29 mouse cellular contexts compared by ENCODE assay signal in the genomic region with DNA sequence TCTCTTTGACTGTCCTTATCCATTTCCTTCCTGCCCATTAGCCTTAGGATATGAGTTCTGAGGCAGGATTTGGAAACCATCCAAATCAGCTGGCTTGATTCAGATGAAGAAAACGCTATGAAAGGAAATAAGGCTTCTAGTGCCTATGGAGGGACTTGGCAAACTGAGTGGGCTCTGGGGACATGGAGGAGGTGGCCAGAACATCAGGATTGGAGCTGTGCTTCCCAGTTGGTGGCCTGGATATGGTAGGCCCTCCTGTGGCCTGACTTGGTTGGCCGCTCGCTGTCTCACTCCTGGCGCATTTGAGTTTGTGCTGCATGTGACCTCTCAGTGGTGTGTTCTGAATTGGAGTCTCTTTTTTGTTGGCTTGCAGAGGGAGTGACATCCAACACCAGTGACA. TPM values are rescaled to one million over a fixed set of nuclear protein-coding genes. Genes with fewer than 3 reads are reported as not detected.
DNase-seq lines count a peak whose midpoint lies in the region; ATAC-seq lines count a peak whose summit lies in the region.
"Had no signal": no experiment of that assay in that cellular context is flagged by ENCODE, and none has a peak within 500 bp of the region (broad histone marks: within the 10 kb centered on the region; RNA-seq: fewer than 3 reads in every experiment).

No protein-coding gene starts in this region.

- no peak overlapping the region for H3K9ac ChIP-seq in heart, embryonic 11.5 days (ENCODE audit: low read depth, low read length)
- no peak overlapping the region for H3K9ac ChIP-seq in lung, embryonic 16.5 days (ENCODE audit: low read length)
- H3K9ac ChIP-seq: embryonic facial prominence, embryonic 15.5 days; forebrain, embryonic 12.5 days; heart, embryonic 13.5 days; intestine, embryonic 15.5 days; liver, embryonic 12.5 days; liver, postnatal 0 days; midbrain, embryonic 12.5 days had no signal

- no peaks in the 10 kb centered on the region for H3K9me3 ChIP-seq in heart, embryonic 11.5 days (replicated peaks; ENCODE audit: control insufficient read depth, low read length)
- no peaks in the 10 kb centered on the region for H3K9me3 ChIP-seq in lung, embryonic 16.5 days (ENCODE audit: control insufficient read depth, low read length)
- H3K9me3 ChIP-seq: embryonic facial prominence, embryonic 15.5 days; forebrain, embryonic 12.5 days; heart, embryonic 13.5 days; hindbrain, embryonic 10.5 days; intestine, embryonic 15.5 days; liver, embryonic 12.5 days; megakaryocyte, embryonic 14.5 days; midbrain, embryonic 12.5 days had no signal

- DNase-seq in frontal cortex, postnatal 36 days (ENCODE audit: low spot score in 2 of 2), result no peak
- DNase-seq in heart, postnatal 10 days, result peak; percentile 11 to 13
- no peak for DNase-seq in lung, postnatal 36 days
- no peak for DNase-seq in cerebellum, postnatal 25 days
- DNase-seq: adrenal gland, postnatal 10 days; cerebellum, adult 11-12 months; cerebellum, adult 9-11 months; gastrocnemius, adult 2 months; gastrocnemius, postnatal 36 days; kidney, adult 2 months; layer of hippocampus, postnatal 36 days; left cerebral cortex, postnatal 4 days; liver, postnatal 0 days; lung, postnatal 4 days; thymus, adult 2 months; thymus, postnatal 36 days had no signal

- H3K36me3 ChIP-seq in heart, embryonic 11.5 days (ENCODE audit: control insufficient read depth, insufficient read depth, low read length), result peaks cover 2% of the 10 kb centered on the region; the same call in 1 of the 2 replicates
- no peaks in the 10 kb centered on the region; the same call in none of the 2 replicates for H3K36me3 ChIP-seq in lung, embryonic 16.5 days (ENCODE audit: control insufficient read depth, insufficient read depth, low read length)
- H3K36me3 ChIP-seq: intestine, embryonic 15.5 days had no signal

- H3K4me2 ChIP-seq in heart, embryonic 11.5 days, result no peak overlapping the region
- no peak overlapping the region for H3K4me2 ChIP-seq in lung, embryonic 16.5 days (ENCODE audit: low read depth, low read length)
- H3K4me2 ChIP-seq: embryonic facial prominence, embryonic 15.5 days; forebrain, embryonic 12.5 days; heart, embryonic 13.5 days; intestine, embryonic 15.5 days; liver, embryonic 12.5 days; midbrain, embryonic 12.5 days had no signal

- H3K27ac ChIP-seq in heart, embryonic 11.5 days (ENCODE audit: low read depth, low read length), result no peak overlapping the region
- no peak overlapping the region for H3K27ac ChIP-seq in lung, embryonic 16.5 days (ENCODE audit: low read length)
- H3K27ac ChIP-seq: embryonic facial prominence, embryonic 15.5 days; forebrain, embryonic 12.5 days; gastrocnemius, adult 2 months; heart, embryonic 13.5 days; hindbrain, embryonic 10.5 days; intestine, embryonic 15.5 days; liver, embryonic 12.5 days; midbrain, embryonic 12.5 days had no signal

- peaks cover 7% of the 10 kb centered on the region; the same call in 1 of the 2 replicates for H3K4me1 ChIP-seq in heart, embryonic 11.5 days (ENCODE audit: control insufficient read depth, insufficient read depth, low read length)
- no peaks in the 10 kb centered on the region for H3K4me1 ChIP-seq in lung, embryonic 16.5 days (replicated peaks; ENCODE audit: control insufficient read depth, insufficient read depth, low read length)
- H3K4me1 ChIP-seq: embryonic facial prominence, embryonic 15.5 days; forebrain, embryonic 12.5 days; hindbrain, embryonic 10.5 days; intestine, embryonic 15.5 days; liver, embryonic 12.5 days; midbrain, embryonic 12.5 days had no signal

- no peaks in the 10 kb centered on the region for H3K27me3 ChIP-seq in heart, embryonic 11.5 days (ENCODE audit: control insufficient read depth, insufficient read depth, low read length)
- no peaks in the 10 kb centered on the region for H3K27me3 ChIP-seq in lung, embryonic 16.5 days (ENCODE audit: control insufficient read depth, insufficient read depth, low read depth, low read length)
- H3K27me3 ChIP-seq: embryonic facial prominence, embryonic 15.5 days; heart, embryonic 13.5 days; intestine, embryonic 15.5 days had no signal

- peak; percentile 4; the same call in 1 of the 2 replicates for ATAC-seq in frontal cortex, adult (ENCODE audit: low TSS enrichment)
- no peak for ATAC-seq in heart, embryonic 11.5 days (replicated peaks; ENCODE audit: insufficient number of reproducible peaks, low FRiP score, low TSS enrichment)
- peak; percentile 38; the same call in 1 of the 2 replicates for ATAC-seq in lung, embryonic 16.5 days (ENCODE audit: low read depth)
- ATAC-seq: hindbrain, embryonic 16.5 days; intestine, embryonic 15.5 days; liver, embryonic 12.5 days; liver, postnatal 0 days; Patski had no signal

- intact Hi-C loops in heart, postnatal 10 days (cut with DNase I), result no loop called here

- WGBS in heart, embryonic 11.5 days (ENCODE audit: insufficient replicate concordance), result 86% methylated on average over 4 of the region's 4 CpGs
- WGBS in lung, embryonic 16.5 days, result 72% methylated on average over 4 of the region's 4 CpGs

- no peak overlapping the region for H3K4me3 ChIP-seq in heart, embryonic 11.5 days (ENCODE audit: low read depth, low read length)
- no peak overlapping the region for H3K4me3 ChIP-seq in lung, embryonic 16.5 days (ENCODE audit: low read length)
- H3K4me3 ChIP-seq: embryonic facial prominence, embryonic 15.5 days; forebrain, embryonic 12.5 days; gastrocnemius, adult 2 months; heart, embryonic 13.5 days; hindbrain, embryonic 10.5 days; intestine, embryonic 15.5 days; liver, embryonic 12.5 days; megakaryocyte, embryonic 14.5 days; midbrain, embryonic 12.5 days had no signal

RNA-seq across cellular contexts. Expression of a gene that starts 43.6 kb away (rescaled TPM):
- 1 to 10 TPM; 4.5 to 5.6 TPM for total RNA-seq in heart, postnatal 10 days (2021)
- polyA plus RNA-seq in heart, embryonic 11.5 days (2014; fragmentation: Nextera tagmentation; extraction: Ambion mirVana), result 3.2 and 4.0 TPM in 2 replicates
- 6.7 and 6.9 TPM in 2 replicates for polyA plus RNA-seq in lung, embryonic 16.5 days (2015; fragmentation: Nextera tagmentation; extraction: Ambion mirVana)

Comparison
In these comparisons a context has a peak if more than half of its experiments do, and no peak if none do; other contexts are left out.
1. DNase-seq: peak in heart, postnatal 10 days (2 of 2); none in frontal cortex, postnatal 36 days (0 of 2), lung, postnatal 36 days (single experiment) and cerebellum, postnatal 25 days (0 of 2).